In genomic region chr11:26592395-26593053, GRCm38 (mm10) we compare ENCODE assay signal across 8 mouse cellular contexts. TPM values are rescaled to one million over a fixed set of nuclear protein-coding genes. Genes with fewer than 3 reads are reported as not detected.
DNase-seq lines count a peak whose midpoint lies in the region; ATAC-seq lines count a peak whose summit lies in the region.

No protein-coding gene starts in this region.

- peak overlapping the region; percentile 55 for H3K4me2 ChIP-seq in embryonic facial prominence, embryonic 15.5 days (replicated peaks)
- H3K4me2 ChIP-seq in limb, embryonic 11.5 days (ENCODE audit: low read depth, severe bottlenecking), result peak overlapping the region; percentile 82
- peak overlapping the region; percentile 62 for H3K4me2 ChIP-seq in neural tube, embryonic 11.5 days (ENCODE audit: low read depth)

- no peak for ATAC-seq in embryonic facial prominence, embryonic 15.5 days (ENCODE audit: insufficient number of reproducible peaks, low FRiP score, low TSS enrichment, low read depth)
- ATAC-seq in limb, embryonic 11.5 days (ENCODE audit: insufficient number of reproducible peaks, low FRiP score, low TSS enrichment, low read depth), result no peak
- no peak for ATAC-seq in neural tube, embryonic 11.5 days (ENCODE audit: insufficient read depth, low FRiP score, low TSS enrichment)

- H3K36me3 ChIP-seq in embryonic facial prominence, embryonic 15.5 days, result peaks cover 3% of the 10 kb centered on the region; the same call in 1 of the 2 replicates
- peaks cover 2% of the 10 kb centered on the region; the same call in 1 of the 2 replicates for H3K36me3 ChIP-seq in limb, embryonic 11.5 days (ENCODE audit: control insufficient read depth, insufficient read depth, low read length)
- no peaks in the 10 kb centered on the region for H3K36me3 ChIP-seq in neural tube, embryonic 11.5 days (ENCODE audit: control insufficient read depth, insufficient read depth, low read length)

- 27% methylated on average over 6 of the region's 6 CpGs for WGBS in embryonic facial prominence, embryonic 15.5 days
- WGBS in limb, embryonic 11.5 days, result 33% methylated on average over 6 of the region's 6 CpGs
- 23% methylated on average over 6 of the region's 6 CpGs for WGBS in neural tube, embryonic 11.5 days

- H3K27ac ChIP-seq in embryonic facial prominence, embryonic 15.5 days (replicated peaks), result peak overlapping the region; percentile 87
- no peak overlapping the region for H3K27ac ChIP-seq in limb, embryonic 11.5 days (replicated peaks; ENCODE audit: low read depth, low read length)
- no peak overlapping the region for H3K27ac ChIP-seq in neural tube, embryonic 11.5 days (ENCODE audit: low read depth, low read length)

- peaks cover 6% of the 10 kb centered on the region for H3K4me1 ChIP-seq in embryonic facial prominence, embryonic 15.5 days
- H3K4me1 ChIP-seq in limb, embryonic 11.5 days (ENCODE audit: control insufficient read depth, insufficient read depth, low read length), result peaks cover 8% of the 10 kb centered on the region; the same call in 1 of the 2 replicates
- no peaks in the 10 kb centered on the region for H3K4me1 ChIP-seq in neural tube, embryonic 11.5 days (ENCODE audit: control insufficient read depth, insufficient read depth, low read length)

- H3K9ac ChIP-seq in embryonic facial prominence, embryonic 15.5 days, result peak overlapping the region; percentile 53; the same call in 1 of the 2 replicates
- peak overlapping the region; percentile 88 for H3K9ac ChIP-seq in limb, embryonic 11.5 days (ENCODE audit: low read length)
- H3K9ac ChIP-seq in neural tube, embryonic 11.5 days (ENCODE audit: low read length), result peak overlapping the region; percentile 88

- no peaks in the 10 kb centered on the region for H3K27me3 ChIP-seq in embryonic facial prominence, embryonic 15.5 days
- H3K27me3 ChIP-seq in limb, embryonic 11.5 days (ENCODE audit: control insufficient read depth, insufficient read depth, low read length), result no peaks in the 10 kb centered on the region
- H3K27me3 ChIP-seq in neural tube, embryonic 11.5 days (ENCODE audit: control insufficient read depth, insufficient read depth, low read length), result no peaks in the 10 kb centered on the region

- H3K9me3 ChIP-seq in embryonic facial prominence, embryonic 15.5 days (replicated peaks), result no peaks in the 10 kb centered on the region
- no peaks in the 10 kb centered on the region for H3K9me3 ChIP-seq in limb, embryonic 11.5 days (ENCODE audit: control insufficient read depth, low read length)
- no peaks in the 10 kb centered on the region for H3K9me3 ChIP-seq in neural tube, embryonic 11.5 days (ENCODE audit: control insufficient read depth, low read length)

- DNase-seq in embryo, embryonic 10 days (ENCODE audit: low spot score), result peak; percentile 15
- DNase-seq in embryo, embryonic 9.5 days (ENCODE audit: extremely low spot score), result no peak
- DNase-seq in 3134 (ENCODE audit: extremely low read depth, insufficient read length, low spot score), result peak; percentile 37
- peak; percentile 25 for DNase-seq in limb, embryonic 11.5 days (ENCODE audit: low spot score)
- no peak for DNase-seq in neural tube, embryonic 11.5 days (ENCODE audit: low spot score)
- DNase-seq in cerebellum, postnatal 25 days, result no peak
- no peak for DNase-seq in urinary bladder, postnatal 4 days (ENCODE audit: low spot score in 2 of 2)

- H3K4me3 ChIP-seq in embryonic facial prominence, embryonic 15.5 days (replicated peaks), result peak overlapping the region; percentile 68
- peak overlapping the region; percentile 74 for H3K4me3 ChIP-seq in limb, embryonic 11.5 days (ENCODE audit: low read depth, low read length)
- peak overlapping the region; percentile 60 for H3K4me3 ChIP-seq in neural tube, embryonic 11.5 days (ENCODE audit: low read depth, low read length)

RNA-seq across cellular contexts. Expression of gene Gm6899, which starts 0.5 kb away (rescaled TPM):
- polyA plus RNA-seq in embryonic facial prominence, embryonic 15.5 days (2015; fragmentation: Nextera tagmentation; extraction: Ambion mirVana), result not detected in 2 replicates
- not detected in 2 replicates for polyA plus RNA-seq in limb, embryonic 11.5 days (2014; fragmentation: Nextera tagmentation; extraction: Ambion mirVana)
- not detected in 2 replicates for polyA plus RNA-seq in neural tube, embryonic 11.5 days (2014; fragmentation: Nextera tagmentation; extraction: Ambion mirVana)

RNA-seq across cellular contexts. Expression of gene Vrk2, which starts 1.3 kb away (rescaled TPM):
- polyA plus RNA-seq in embryonic facial prominence, embryonic 15.5 days (2015; fragmentation: Nextera tagmentation; extraction: Ambion mirVana), result 20.3 and 21.2 TPM in 2 replicates
- 22.6 and 24.8 TPM in 2 replicates for polyA plus RNA-seq in limb, embryonic 11.5 days (2014; fragmentation: Nextera tagmentation; extraction: Ambion mirVana)
- 19.0 and 19.7 TPM in 2 replicates for polyA plus RNA-seq in neural tube, embryonic 11.5 days (2014; fragmentation: Nextera tagmentation; extraction: Ambion mirVana)

Comparison
In these comparisons a context has a peak if more than half of its experiments do, and no peak if none do; other contexts are left out.
1. DNase-seq: peak in embryo, embryonic 10 days (single experiment), 3134 (single experiment) and limb, embryonic 11.5 days (single experiment); none in embryo, embryonic 9.5 days (single experiment), neural tube, embryonic 11.5 days (single experiment), cerebellum, postnatal 25 days (0 of 2) and urinary bladder, postnatal 4 days (0 of 2).
2. Peak in every context shown above with its lines, with median percentiles within 50 percentile points of each other: H3K4me2 ChIP-seq, H3K4me3 ChIP-seq and H3K9ac ChIP-seq.